Mouse (Mus musculus) heart, postnatal 36 days (tissue): ENCODE results near the gene Sema5a. TPM values are rescaled to one million over a fixed set of nuclear protein-coding genes. Genes with fewer than 3 reads are reported as not detected.
"Not testable (repeated sequence)": the region's sequence is repeated elsewhere in the genome, so short reads cannot be mapped to it uniquely, and the experiment has no call there.

ENCODE experiments used
- DNase-seq, 2 experiments: peaks; one replicate each; pipeline ENCODE4 v3.0.0; 2021 to 2022
- intact Hi-C: fragments of 180-260 bp; cut with DNase I; formaldehyde crosslinking; loops from one replicate; pipeline ENCODE4 v1.15.1; 2025
- total RNA-seq, 2 experiments: library from RNA; stranded (reverse); gene quantifications; 2 replicates each; pipeline ENCODE4 v1.2.3; 2021

The Sema5a gene
- 10 to 100 TPM in 1 of 2 experiments, 1 to 10 TPM in 1; 9.2 to 12.6 TPM for total RNA-seq

DNA sequence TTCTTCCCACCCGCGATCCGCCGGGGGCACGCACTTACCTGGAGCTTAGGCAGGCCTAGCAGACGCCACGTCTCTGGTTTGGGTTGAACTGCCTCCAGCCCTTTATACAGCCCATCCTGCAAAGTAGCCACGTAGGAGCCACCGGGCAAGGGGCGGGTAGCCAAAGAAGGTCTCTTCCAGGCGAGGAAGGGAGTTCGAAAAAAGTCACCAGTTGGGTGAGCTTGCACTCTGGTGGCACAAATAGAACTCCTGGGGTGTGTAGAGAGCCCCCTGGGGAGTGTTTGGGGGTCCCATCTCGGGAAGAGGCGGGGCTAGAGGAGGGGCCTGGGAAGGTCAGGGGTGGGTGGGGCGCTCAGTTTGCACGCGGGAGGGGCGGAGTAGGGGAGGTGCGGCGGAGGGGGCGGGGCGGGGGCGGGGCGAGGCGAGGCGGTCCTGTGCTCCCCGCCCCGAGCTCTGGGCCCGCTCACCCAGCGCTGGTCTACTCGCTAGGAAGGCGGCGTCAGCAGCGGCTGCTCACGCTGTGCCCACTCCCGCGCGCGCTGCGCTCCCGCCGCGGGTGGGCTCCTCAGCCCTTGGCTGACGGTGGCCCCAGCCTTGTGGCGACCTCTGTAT lies at the start of gene Sema5a:
TSS of gene Sema5a (plus strand) at position 467 of the 612 bp plus-strand sequence.
- intact Hi-C loops, result loop anchor here (1.0 to 5.0 kb wide), 3 partner anchors 232 to 632 kb away; no protein-coding TSS in a partner anchor
- DNase-seq, result peak; percentile 72 to 82

DNA sequence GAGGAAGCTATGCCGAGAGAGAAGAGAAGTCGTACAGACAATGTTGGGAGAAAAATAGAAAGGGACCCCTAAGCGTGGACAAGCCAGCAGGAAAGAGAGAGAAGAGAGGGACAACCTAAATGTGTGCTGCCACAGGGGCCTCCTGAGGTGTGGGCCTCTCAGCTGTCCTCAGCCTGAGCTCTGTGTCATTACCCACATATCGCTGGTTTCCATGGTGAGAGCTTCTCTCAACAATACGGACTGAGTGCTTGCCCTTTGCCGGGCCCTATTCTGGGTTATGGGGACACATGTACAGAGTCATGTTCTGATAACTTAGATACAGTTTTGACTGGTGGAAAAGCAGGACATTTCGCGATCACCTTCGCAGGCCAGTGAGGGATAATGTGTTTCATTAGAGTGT lies 46.5 kb upstream of the Sema5a start:
- intact Hi-C loops, result no loop called here
- DNase-seq, result no peak

DNA sequence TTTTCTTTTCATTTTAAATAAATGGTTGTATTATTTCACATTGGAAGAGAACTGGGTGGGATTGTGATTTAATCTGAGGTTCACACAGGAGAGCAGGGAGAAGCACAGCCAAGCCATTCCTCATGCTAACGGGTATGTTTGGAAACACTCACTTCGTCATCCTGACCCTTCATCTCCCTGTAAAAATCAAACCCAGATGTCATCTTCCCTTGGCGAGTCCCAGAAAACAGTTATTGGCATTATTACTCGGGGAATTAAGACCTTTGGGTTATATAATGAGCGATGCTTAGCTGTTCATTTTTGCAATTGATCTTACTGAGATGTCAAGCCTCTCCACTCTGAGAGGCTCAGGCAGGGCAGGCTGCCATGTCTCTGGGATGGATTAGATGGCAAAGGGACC lies 46.0 kb upstream of the Sema5a start:
- DNase-seq, result no peak
- intact Hi-C loops, result no loop called here

DNA sequence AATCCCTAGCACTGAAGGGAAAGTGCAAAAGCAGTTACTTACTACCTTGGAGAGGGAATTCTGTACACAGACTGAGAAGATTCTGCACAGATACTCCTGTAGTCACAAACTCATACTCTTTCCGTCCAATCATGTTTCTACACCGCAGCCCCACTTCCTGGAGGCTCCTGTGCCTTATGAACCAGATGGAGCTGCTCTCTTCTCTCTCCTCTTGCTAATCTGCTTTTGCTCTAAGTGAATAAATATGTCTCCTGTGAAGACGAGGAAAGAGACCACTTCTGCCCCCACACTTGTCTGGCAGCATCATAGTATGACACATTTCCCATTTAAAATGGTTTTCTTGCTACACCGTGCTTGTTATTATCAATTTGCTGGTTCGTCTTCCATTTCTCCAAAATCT lies 41.4 kb upstream of the Sema5a start:
- DNase-seq, result no peak
- intact Hi-C loops, result no loop called here

DNA sequence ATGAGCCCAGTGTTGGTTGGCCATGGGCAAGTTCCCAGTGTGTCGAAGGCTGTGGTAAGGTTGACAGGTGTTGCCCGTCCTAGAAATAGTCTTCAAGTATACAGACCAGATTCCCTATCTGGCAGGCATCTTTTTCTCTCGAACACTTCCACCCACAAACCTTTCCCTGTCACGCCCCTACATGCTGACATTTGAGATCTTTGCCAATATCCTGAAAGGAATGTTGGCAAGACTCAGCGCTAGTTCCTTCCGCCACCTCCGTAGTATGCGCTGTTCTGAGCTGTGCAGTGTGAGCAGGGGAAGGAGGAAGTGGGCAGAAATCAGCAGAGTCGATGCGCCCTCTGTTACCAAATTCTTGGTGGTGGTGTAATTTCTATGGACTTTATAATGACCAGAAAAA lies 39.7 kb upstream of the Sema5a start:
- DNase-seq, result no peak
- intact Hi-C loops, result no loop called here

DNA sequence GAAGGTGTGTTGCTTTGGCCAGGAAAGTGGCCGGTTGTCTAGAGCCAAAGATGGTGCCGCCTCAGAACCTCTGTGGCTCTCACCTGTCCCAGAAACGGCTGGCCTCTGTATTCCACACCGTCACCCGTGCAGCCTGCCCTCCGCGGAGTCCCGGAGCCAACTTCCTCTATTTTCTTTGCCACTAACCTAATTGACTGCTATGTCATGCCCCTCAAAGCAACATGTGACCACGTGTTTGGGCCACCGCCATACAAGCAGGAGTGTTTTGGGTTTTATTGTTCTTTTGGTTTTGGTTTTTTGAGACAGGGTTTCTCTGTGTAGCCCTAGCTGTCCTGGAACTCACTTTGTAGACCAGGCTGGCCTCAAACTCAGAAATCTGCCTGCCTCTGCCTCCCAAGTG lies 29.9 kb upstream of the Sema5a start:
- DNase-seq, intact Hi-C loops: not testable (repeated sequence)

DNA sequence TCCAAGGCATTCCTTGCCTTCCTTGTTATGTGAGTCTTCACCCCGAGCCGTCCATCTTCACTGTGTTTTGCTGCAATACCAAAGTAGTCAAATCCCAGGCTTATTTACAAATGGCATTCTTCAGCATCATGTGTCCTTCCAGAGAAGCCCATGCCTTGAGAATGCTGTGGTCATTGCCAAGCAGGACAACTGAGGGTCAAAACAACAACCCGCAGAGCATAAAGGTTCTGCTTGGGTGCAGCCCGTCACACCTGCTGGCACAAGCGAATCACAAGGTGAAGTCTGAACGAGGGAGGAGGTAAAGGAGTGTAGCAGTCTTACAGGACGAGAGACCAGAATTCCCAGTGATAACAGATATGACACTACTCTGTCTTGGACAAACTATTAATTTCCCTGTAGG lies 21.6 kb upstream of the Sema5a start:
- intact Hi-C loops, result no loop called here
- no peak for DNase-seq

DNA sequence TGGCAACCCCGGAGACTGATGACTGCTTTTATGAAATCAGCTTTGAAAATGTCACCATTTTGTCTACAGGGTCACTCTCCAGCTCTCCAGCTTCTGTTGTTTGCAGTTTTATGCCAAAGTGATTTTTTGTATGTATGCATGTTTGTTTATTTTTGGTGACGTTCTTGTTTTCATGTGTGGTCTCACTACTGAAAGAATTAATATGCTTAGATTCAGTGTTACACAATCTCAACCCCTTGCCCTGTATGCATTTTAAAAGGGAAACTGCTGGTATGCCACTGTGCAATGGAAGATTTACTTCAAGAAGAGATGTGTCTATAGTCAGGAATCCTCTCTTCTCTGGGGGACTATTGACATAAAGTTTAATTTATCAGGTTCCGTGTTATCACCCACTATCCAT lies 19.2 kb upstream of the Sema5a start:
- intact Hi-C loops, result no loop called here
- DNase-seq, result no peak

DNA sequence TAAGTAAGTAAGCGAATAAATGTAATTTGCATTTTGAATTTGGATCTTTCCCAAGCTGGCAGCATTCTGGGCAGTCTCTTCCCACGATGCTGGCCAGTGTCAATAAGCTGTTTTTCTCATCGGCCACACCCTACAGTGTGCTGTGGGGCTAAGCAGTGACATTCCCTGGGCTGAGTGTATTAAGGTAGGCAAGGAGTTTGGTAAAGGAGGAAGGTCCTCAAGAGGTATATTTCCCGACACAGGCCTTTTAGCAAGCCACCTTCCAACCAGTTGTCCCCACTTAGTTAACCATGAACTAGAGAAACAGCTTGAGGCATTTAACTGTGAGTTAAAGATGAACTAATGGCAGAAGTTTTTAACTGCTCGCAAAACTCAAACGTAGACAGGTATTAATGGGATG lies 18.2 kb upstream of the Sema5a start:
- no peak for DNase-seq
- intact Hi-C loops, result no loop called here

DNA sequence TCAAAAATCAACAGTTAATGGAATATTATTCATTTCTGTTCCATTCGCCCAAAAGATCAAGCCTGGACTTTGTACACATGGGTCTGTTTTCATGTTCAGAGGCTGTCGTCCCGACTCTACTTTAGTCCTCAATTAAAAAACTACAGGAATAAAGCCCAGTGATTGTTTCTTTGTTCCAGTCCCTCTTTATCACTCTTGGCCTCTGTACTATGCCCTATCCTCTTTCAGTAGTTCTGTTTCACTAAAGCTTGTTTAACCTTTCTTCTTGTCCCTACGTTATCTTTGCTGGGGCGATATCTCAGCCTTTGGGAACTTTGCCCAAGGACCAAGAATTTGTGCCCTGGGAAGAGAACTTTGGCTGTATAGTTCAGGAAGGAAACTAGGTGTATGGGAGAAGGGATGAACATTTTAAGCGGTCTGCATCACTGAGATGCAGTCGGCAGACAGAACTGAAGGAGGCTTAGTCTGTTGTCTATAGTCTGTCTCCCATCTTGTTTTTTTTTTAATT lies 17.7 kb upstream of the Sema5a start:
- DNase-seq, result no peak
- intact Hi-C loops, result no loop called here

DNA sequence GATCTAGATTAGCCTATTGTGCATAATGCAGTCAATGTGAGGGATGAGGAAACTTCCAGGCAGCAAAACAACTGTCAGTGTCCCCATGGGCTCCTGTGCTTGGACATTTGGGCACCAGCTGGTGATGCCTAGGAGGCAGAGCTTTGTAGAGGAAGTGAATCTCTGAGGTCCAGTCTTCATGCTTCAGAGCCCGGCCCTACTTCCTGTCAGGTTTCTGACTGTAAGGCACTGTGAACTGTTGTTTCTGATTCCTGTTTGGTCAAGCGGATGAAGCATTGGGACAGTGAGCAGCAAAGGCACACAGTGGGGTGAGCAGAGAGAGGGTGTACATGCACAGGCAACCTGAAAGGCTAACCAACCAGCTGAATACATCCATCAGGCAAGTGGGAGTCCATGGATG lies 14.5 kb upstream of the Sema5a start:
- DNase-seq, result no peak
- intact Hi-C loops, result no loop called here

DNA sequence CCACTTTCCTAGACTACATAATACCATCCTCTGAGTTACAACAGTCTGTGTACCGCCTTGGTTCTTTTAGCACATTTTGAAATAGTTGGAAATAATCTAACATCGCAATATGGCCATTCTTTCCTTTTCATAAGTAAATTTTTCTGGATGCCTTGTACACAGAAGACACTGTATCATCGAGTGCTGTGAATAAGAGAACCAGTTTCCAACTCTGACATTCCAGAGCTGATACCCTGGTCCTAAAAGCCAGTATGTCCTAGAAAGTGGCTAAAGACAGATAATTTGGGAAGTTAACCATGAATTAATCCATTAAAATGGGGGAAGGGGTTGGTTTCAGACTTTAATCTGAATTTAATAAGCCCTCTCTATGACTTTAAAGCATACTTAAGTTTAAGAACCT lies 12.4 kb upstream of the Sema5a start:
- intact Hi-C loops, result no loop called here
- DNase-seq, result no peak

DNA sequence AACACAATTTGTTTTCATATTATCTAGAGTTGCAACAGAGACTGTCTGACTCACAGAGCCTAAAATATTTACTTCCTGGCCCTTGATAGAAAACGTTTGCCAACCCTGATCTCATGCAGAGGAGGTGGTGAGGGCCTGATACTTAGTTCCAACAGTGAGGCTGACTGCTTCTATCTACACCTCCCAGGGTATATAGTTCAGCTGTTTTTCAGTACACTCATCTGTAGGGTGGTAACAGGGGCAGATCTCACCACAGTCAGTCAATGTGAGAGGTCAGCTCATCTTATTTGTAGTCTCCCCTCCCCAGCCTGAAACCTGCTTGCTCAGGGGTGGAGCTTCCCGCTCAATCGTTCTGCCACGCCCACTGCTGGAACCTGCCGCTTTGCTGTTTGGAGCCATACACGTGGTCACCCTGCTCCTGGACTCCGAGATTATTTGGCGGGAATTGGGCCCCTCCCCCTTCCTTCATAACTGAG lies 11.9 kb upstream of the Sema5a start:
- intact Hi-C loops, result not testable (repeated sequence)
- peak; percentile 19 to 71 for DNase-seq

DNA sequence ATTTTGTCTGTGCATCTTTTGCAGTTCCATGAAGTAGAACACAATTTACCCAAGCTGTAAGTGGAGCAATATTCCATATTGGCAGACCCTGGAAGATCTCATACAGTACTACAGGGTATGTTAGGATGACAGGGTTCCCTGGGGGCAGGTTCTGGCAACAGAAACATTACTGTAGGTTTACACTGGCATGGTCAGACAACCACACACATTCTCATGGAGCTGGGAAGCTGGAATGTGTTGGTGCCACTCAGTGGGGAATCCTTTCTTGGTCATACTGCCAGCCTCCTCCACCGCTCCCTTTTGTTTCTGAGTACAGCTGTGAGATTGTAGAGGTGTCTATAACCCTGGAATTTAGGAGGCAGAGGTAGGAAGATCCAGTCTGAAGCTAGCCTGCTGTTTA lies 11.2 kb upstream of the Sema5a start:
- no peak for DNase-seq
- intact Hi-C loops, result no loop called here

DNA sequence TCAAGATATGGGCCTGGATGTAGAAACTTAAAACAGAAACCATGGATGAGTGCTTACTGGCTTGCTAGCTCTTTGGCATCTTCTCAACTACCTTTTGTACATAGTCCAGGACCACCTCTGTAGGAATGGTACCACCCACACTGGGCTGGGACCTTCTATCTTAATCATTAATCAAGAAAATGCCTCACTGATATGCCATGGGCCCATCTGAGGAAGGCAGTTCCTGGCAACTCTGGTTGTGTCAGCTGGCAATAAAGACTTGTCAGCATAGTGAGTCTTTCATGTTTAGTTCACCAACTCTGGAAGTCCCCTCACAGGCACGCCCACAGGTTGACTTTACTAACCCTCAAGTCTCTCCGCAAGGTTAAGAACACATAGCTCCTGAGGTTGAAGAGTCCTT lies 5.5 kb upstream of the Sema5a start:
- intact Hi-C loops, result no loop called here

DNA sequence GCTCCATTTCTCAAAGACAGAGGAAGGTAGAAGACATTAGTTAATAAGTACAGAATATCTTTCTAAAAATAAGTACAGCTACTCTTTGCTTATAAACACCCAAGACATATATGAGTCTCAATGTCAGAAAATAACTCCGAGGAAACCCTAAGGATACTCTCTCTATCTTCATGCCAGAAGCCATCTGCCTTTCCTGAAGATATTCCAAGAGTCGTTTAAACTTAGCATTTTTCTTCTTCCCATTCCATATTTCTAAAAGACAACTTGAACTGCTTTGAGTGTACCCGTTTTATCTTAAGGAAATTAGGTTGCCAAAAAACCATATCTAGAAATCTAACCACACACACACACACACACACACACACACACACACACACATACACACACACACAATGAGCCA lies 4.5 kb upstream of the Sema5a start:
- intact Hi-C loops, result loop anchor here (5.0 kb wide), 2 partner anchors 573 to 628 kb away; no protein-coding TSS in a partner anchor

More for the DNA sequence above, 5.5 kb upstream of the Sema5a start:
- no peak for DNase-seq

DNA sequence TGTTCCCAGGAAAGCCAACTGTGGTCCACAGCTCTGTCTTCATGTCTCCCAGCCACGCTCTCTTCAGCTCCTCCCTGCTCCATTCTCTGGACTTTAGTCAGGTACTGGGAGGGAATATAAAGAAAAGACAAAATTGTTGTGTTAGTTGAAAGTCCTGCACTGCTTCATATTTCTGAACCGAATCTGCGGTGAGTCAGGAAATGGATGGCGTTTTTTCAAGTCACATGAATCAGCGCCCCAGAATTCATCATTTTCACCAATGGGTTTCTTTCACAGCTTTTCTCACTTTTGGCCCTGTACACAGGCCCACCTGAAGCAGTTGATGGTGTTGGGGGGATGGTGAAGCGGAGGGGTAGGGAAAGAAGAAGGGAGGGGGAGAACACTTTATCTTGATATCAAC lies 2.9 kb upstream of the Sema5a start:
- intact Hi-C loops, result loop anchor here (5.0 kb wide), 2 partner anchors 574 to 629 kb away; no protein-coding TSS in a partner anchor
- DNase-seq, result no peak

More for the DNA sequence above, 4.5 kb upstream of the Sema5a start:
- no peak for DNase-seq

DNA sequence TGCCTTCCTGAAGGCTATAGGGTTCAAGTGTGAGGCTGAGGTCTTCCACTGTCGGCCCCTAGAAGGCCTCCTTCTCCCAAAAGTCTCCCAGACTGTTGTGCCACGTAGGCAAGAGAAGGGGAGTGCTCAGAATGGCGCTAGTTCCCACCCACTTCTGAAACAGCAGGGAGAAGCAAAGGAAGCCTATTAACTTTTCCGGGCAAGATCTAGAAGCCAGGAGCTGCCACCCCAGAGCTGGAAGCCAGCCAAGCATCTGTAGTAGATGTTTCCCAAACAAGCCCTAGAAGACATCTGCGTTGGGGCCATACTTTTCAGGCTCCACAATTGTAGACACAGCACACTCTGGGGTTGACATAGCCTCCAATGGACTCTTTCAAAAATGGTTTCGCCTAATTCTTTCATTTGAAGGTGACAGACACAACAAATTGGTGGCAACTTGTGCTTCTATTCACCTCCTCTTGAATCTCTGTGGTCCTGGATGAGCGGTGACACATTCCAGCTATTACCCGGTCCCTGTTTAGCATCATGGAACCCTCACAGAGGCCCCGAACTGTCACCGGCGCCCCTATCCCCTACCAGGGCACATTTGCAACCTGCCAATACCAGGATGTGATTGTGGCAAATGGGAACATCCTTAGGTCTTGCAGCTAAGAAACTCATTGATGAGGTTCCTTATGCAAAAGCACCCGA lies 1.4 kb upstream of the Sema5a start:
- DNase-seq, result peak; percentile 40 to 43
- intact Hi-C loops, result loop anchor here (5.0 kb wide), 2 partner anchors 576 to 631 kb away; no protein-coding TSS in a partner anchor

DNA sequence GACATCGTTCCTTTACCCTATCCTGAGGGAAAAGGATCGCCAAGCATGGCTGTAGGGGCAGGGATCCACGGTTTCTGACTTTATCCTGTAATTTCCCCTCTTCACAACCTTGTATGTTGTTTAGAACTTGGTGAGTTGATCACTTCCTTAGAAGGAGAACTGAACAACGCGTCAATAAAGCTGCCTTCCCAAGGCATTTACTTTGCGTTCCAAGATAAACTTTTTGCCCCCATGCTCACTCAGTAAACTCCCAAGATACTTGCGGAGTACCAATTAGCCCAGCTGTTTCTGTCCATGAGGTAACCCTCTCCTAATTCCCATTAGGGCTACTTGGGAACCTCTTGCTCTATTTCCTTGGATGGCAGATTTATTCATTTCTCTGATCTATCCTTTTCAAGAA lies 786 bp upstream of the Sema5a start:
- intact Hi-C loops, result loop anchor here (1.0 to 5.0 kb wide), 3 partner anchors 232 to 632 kb away; no protein-coding TSS in a partner anchor
- DNase-seq, result no peak

DNA sequence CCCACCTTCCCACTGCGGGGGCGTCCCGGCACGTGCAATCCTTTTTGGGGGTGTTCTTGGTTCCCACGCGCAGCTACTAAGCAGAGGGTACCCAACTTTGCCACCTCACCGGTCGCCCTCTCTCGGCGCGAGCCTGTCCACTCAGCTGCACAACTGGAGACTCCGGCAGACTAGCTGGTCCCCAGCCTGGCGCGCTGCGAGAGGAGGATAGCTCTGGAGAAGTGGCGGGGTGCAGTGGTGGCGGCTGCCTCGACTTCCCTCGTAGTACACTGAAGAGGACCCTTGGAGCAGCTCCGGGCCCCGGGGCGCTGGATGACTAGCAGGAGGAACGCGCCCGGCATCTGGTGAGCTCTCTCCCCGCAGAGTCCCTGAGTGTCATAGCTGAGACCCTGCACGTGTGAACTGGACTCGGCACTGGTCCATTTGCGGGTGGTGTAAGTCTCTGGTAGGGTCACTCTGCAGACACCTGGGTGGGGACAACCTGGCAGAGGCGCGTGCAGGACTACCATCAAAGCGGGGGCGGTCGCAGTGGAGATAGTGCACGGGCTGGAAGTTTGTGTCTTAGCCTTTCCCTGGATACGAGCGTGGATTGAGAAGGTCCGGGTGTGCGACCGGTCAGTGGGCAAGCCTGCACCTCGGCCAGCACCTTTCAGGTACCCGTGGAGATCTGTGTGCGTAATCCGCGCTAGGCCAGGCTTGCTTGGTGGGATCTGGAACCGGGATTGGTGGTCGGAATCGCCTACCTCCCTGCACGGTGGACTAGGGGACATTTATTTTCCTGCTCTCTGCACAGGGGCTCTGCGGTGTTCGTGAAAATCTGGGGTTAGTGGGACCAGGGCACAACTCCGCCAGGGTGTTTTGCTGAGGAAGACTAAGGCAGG lies 586 bp downstream of the Sema5a start:
- intact Hi-C loops, result loop anchor here (1.0 to 5.0 kb wide), 4 partner anchors 102 to 633 kb away; no protein-coding TSS in a partner anchor
- peak in 1 of 2 experiments; percentile 43 for DNase-seq
